ENCODE assay signal across 7 mouse cellular contexts in the genomic region with DNA sequence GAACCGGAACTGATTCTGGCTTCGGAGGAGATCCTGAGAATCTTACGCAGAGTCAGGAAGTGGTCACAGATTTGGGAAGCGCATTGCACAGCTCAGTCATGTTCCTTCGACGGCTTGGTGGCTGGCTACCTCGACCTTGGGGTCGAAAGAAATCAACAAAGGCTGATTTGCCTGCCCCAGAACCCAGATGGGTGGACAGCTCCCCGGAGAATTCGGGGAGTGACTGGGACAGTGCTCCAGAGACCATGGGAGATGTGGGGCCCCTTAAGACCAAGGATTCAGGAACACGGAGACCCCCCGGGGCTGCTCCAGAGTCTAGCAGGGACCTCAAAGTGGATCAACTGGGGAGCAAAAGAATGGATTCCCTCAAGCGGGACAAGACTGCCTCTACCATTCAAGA. TPM values are rescaled to one million over a fixed set of nuclear protein-coding genes. Genes with fewer than 3 reads are reported as not detected.
DNase-seq lines count a peak whose midpoint lies in the region; ATAC-seq and TF ChIP-seq lines count a peak whose summit lies in the region.

No protein-coding gene starts in this region.

- TF ChIP-seq EP300 in liver, embryonic 14.5 days (IDR thresholded peaks at IDR 0.05; ENCODE audit: low read depth): no peak

- H3K9me3 ChIP-seq in forebrain, embryonic 15.5 days: no peaks in the 10 kb centered on the region
- no peaks in the 10 kb centered on the region for H3K9me3 ChIP-seq in liver, embryonic 14.5 days (ENCODE audit: control insufficient read depth, low read length)

- H3K36me3 ChIP-seq in spleen, adult 2 months (ENCODE audit: control insufficient read depth, insufficient read depth, low read length): peaks cover 8% of the 10 kb centered on the region; the same call in 1 of the 2 replicates
- peaks cover 14% of the 10 kb centered on the region for H3K36me3 ChIP-seq in forebrain, embryonic 15.5 days
- peaks cover 11% of the 10 kb centered on the region for H3K36me3 ChIP-seq in liver, embryonic 14.5 days (replicated peaks; ENCODE audit: control insufficient read depth, insufficient read depth, low read depth)

- no peaks in the 10 kb centered on the region for H3K27me3 ChIP-seq in spleen, adult 2 months (ENCODE audit: control insufficient read depth, insufficient read depth, low read length)
- H3K27me3 ChIP-seq in forebrain, embryonic 15.5 days: no peaks in the 10 kb centered on the region
- H3K27me3 ChIP-seq in liver, embryonic 14.5 days (ENCODE audit: control insufficient read depth, insufficient read depth, low read length): no peaks in the 10 kb centered on the region

- TF ChIP-seq CTCF in spleen, adult 2 months (IDR thresholded peaks at IDR 0.05; ENCODE audit: extremely low read depth, insufficient read depth, insufficient read length, insufficient replicate concordance): no peak
- TF ChIP-seq CTCF in liver, embryonic 14.5 days (IDR thresholded peaks at IDR 0.05; ENCODE audit: low read depth): no peak

- H3K4me2 ChIP-seq in forebrain, embryonic 15.5 days (replicated peaks): peak overlapping the region; percentile 83
- H3K4me2 ChIP-seq in liver, embryonic 14.5 days (ENCODE audit: low read depth): peak overlapping the region; percentile 91

- ATAC-seq in forebrain, embryonic 15.5 days (replicated peaks): no peak
- ATAC-seq in liver, embryonic 14.5 days (ENCODE audit: insufficient read depth): no peak
- no peak for ATAC-seq in erythroid progenitor cell, adult 5-6 weeks (replicated peaks; ENCODE audit: low FRiP score, poor library complexity, severe bottlenecking)

- peaks cover 11% of the 10 kb centered on the region for H3K4me1 ChIP-seq in spleen, adult 2 months (ENCODE audit: control insufficient read depth, insufficient read depth, insufficient read length)
- peaks cover 39% of the 10 kb centered on the region for H3K4me1 ChIP-seq in forebrain, embryonic 15.5 days
- peaks cover 8 to 12% of the 10 kb centered on the region in 2 experiments for H3K4me1 ChIP-seq in liver, embryonic 14.5 days (replicated peaks; ENCODE audit: control insufficient read depth in 2 of 2, insufficient read depth in 2 of 2, low read length in 1 of 2)

- peak overlapping the region; percentile 74 for H3K27ac ChIP-seq in spleen, adult 2 months (ENCODE audit: insufficient read depth, low read length)
- no peak overlapping the region for H3K27ac ChIP-seq in forebrain, embryonic 15.5 days (replicated peaks)
- H3K27ac ChIP-seq in liver, embryonic 14.5 days: peak overlapping the region; percentile 70; the same call in 1 of the 2 replicates

- no peak for TF ChIP-seq POLR2A in spleen, adult 2 months (IDR thresholded peaks at IDR 0.05; ENCODE audit: low read depth, low read length)

- peak overlapping the region; percentile 81 for H3K4me3 ChIP-seq in spleen, adult 2 months (ENCODE audit: extremely low read depth, insufficient read depth, insufficient read length)
- peak overlapping the region; percentile 86 for H3K4me3 ChIP-seq in forebrain, embryonic 15.5 days
- H3K4me3 ChIP-seq in liver, embryonic 14.5 days (ENCODE audit: insufficient read depth in 1 of 2, low read depth in 2 of 2, low read length in 2 of 2): peak overlapping the region; percentile 61 to 71

- no peak for DNase-seq in spleen, adult 2 months (ENCODE audit: low read depth in 1 of 2, low spot score in 2 of 2)
- no peak for DNase-seq in spleen, postnatal 14 days (ENCODE audit: low spot score in 2 of 2)
- DNase-seq in liver, embryonic 14.5 days (ENCODE audit: low read depth in 3 of 3, low spot score in 3 of 3): no peak
- no peak for DNase-seq in retina, postnatal 1 day
- DNase-seq in layer of hippocampus, postnatal 25 days (ENCODE audit: extremely low spot score in 1 of 2, low spot score in 1 of 2): no peak

- WGBS in spleen, adult 2 months: 37% methylated on average over 13 of the region's 13 CpGs
- 79% methylated on average over 13 of the region's 13 CpGs for WGBS in forebrain, embryonic 15.5 days
- WGBS in liver, embryonic 14.5 days (ENCODE audit: insufficient replicate concordance): 51% methylated on average over 13 of the region's 13 CpGs

- peak overlapping the region; percentile 85; the same call in 1 of the 2 replicates for H3K9ac ChIP-seq in forebrain, embryonic 15.5 days (replicated peaks)
- peak overlapping the region; percentile 79 for H3K9ac ChIP-seq in liver, embryonic 14.5 days (replicated peaks)

RNA-seq across cellular contexts. Expression of a gene that starts 0.8 kb away (rescaled TPM):
- polyA plus RNA-seq in spleen, adult 2 months (2012; rRNA removed): 6.8 and 10.0 TPM in 2 replicates
- 8.7 TPM in 2 replicates for polyA plus RNA-seq in forebrain, embryonic 15.5 days (2015; fragmentation: Nextera tagmentation; extraction: Ambion mirVana)
- polyA plus RNA-seq in liver, embryonic 14.5 days (2012; rRNA removed): 0.75 and 1.5 TPM in 2 replicates
- polyA plus RNA-seq in liver, embryonic 14.5 days (2014; fragmentation: Nextera tagmentation; extraction: Ambion mirVana): 1.3 and 1.5 TPM in 2 replicates
- total RNA-seq in layer of hippocampus, postnatal 25 days (2021): 10 to 100 TPM; 27.0 to 27.3 TPM
- total RNA-seq in erythroid progenitor cell, adult 5-6 weeks (2015; ENCODE audit: low replicate concordance): not detected in 2 replicates
- total RNA-seq in erythroid progenitor cell, adult 5-6 weeks (2017; ENCODE audit: low replicate concordance): 1.7 and 1.8 TPM in 2 replicates

RNA-seq across cellular contexts. Expression of a gene that starts 4.8 kb away (rescaled TPM):
- 0.12 and 0.18 TPM in 2 replicates for polyA plus RNA-seq in spleen, adult 2 months (2012; rRNA removed)
- 0.28 and 0.31 TPM in 2 replicates for polyA plus RNA-seq in forebrain, embryonic 15.5 days (2015; fragmentation: Nextera tagmentation; extraction: Ambion mirVana)
- 285 and 317 TPM in 2 replicates for polyA plus RNA-seq in liver, embryonic 14.5 days (2012; rRNA removed)
- 750 and 763 TPM in 2 replicates for polyA plus RNA-seq in liver, embryonic 14.5 days (2014; fragmentation: Nextera tagmentation; extraction: Ambion mirVana)
- not detected for total RNA-seq in layer of hippocampus, postnatal 25 days (2021)
- not detected in 2 replicates for total RNA-seq in erythroid progenitor cell, adult 5-6 weeks (2015; ENCODE audit: low replicate concordance)
- not detected in 2 replicates for total RNA-seq in erythroid progenitor cell, adult 5-6 weeks (2017; ENCODE audit: low replicate concordance)

RNA-seq across cellular contexts. Expression of a gene that starts 5.2 kb away (rescaled TPM):
- polyA plus RNA-seq in spleen, adult 2 months (2012; rRNA removed): 176 and 238 TPM in 2 replicates
- 307 and 309 TPM in 2 replicates for polyA plus RNA-seq in forebrain, embryonic 15.5 days (2015; fragmentation: Nextera tagmentation; extraction: Ambion mirVana)
- 79.2 and 106 TPM in 2 replicates for polyA plus RNA-seq in liver, embryonic 14.5 days (2012; rRNA removed)
- 127 and 142 TPM in 2 replicates for polyA plus RNA-seq in liver, embryonic 14.5 days (2014; fragmentation: Nextera tagmentation; extraction: Ambion mirVana)
- total RNA-seq in layer of hippocampus, postnatal 25 days (2021): 100 to 1,000 TPM; 179 to 181 TPM
- 231 and 261 TPM in 2 replicates for total RNA-seq in erythroid progenitor cell, adult 5-6 weeks (2015; ENCODE audit: low replicate concordance)
- total RNA-seq in erythroid progenitor cell, adult 5-6 weeks (2017; ENCODE audit: low replicate concordance): 118 and 134 TPM in 2 replicates

RNA-seq across cellular contexts. Expression of a gene that starts 5.8 kb away (rescaled TPM):
- 20.9 and 29.9 TPM in 2 replicates for polyA plus RNA-seq in spleen, adult 2 months (2012; rRNA removed)
- 29.3 and 32.0 TPM in 2 replicates for polyA plus RNA-seq in forebrain, embryonic 15.5 days (2015; fragmentation: Nextera tagmentation; extraction: Ambion mirVana)
- 8.9 and 10.0 TPM in 2 replicates for polyA plus RNA-seq in liver, embryonic 14.5 days (2012; rRNA removed)
- polyA plus RNA-seq in liver, embryonic 14.5 days (2014; fragmentation: Nextera tagmentation; extraction: Ambion mirVana): 12.2 and 12.7 TPM in 2 replicates
- total RNA-seq in layer of hippocampus, postnatal 25 days (2021): 10 to 100 TPM; 14.2 to 14.4 TPM
- total RNA-seq in erythroid progenitor cell, adult 5-6 weeks (2015; ENCODE audit: low replicate concordance): 15.9 and 33.9 TPM in 2 replicates
- 28.9 and 49.4 TPM in 2 replicates for total RNA-seq in erythroid progenitor cell, adult 5-6 weeks (2017; ENCODE audit: low replicate concordance)

RNA-seq across cellular contexts. Expression of a gene that starts 8.0 kb away (rescaled TPM):
- 166 and 202 TPM in 2 replicates for polyA plus RNA-seq in spleen, adult 2 months (2012; rRNA removed)
- 92.3 and 93.8 TPM in 2 replicates for polyA plus RNA-seq in forebrain, embryonic 15.5 days (2015; fragmentation: Nextera tagmentation; extraction: Ambion mirVana)
- 45.7 and 48.1 TPM in 2 replicates for polyA plus RNA-seq in liver, embryonic 14.5 days (2012; rRNA removed)
- 22.9 and 30.5 TPM in 2 replicates for polyA plus RNA-seq in liver, embryonic 14.5 days (2014; fragmentation: Nextera tagmentation; extraction: Ambion mirVana)
- total RNA-seq in layer of hippocampus, postnatal 25 days (2021): 100 to 1,000 TPM; 290 to 320 TPM
- 70.6 and 96.0 TPM in 2 replicates for total RNA-seq in erythroid progenitor cell, adult 5-6 weeks (2015; ENCODE audit: low replicate concordance)
- total RNA-seq in erythroid progenitor cell, adult 5-6 weeks (2017; ENCODE audit: low replicate concordance): 54.5 and 81.8 TPM in 2 replicates

Comparison
In these comparisons a context has a peak if more than half of its experiments do, and no peak if none do; other contexts are left out.
1. RNA of a gene that starts 4.8 kb away (polyA plus RNA-seq): 285 to 763 TPM in liver, embryonic 14.5 days; 0.28 to 0.31 TPM in forebrain, embryonic 15.5 days and 0.12 to 0.18 TPM in spleen, adult 2 months; every median in the first group is over 100 times any median in the second.
2. Peak in every context shown above with its lines, with median percentiles within 50 percentile points of each other: H3K4me3 ChIP-seq.